Mouse (Mus musculus) midbrain, embryonic 16.5 days (tissue): Measurements from ENCODE around the gene Tmem235. TPM values are rescaled to one million over a fixed set of nuclear protein-coding genes. Genes with fewer than 3 reads are reported as not detected.
"Not testable (repeated sequence)": the region's sequence is repeated elsewhere in the genome, so short reads cannot be mapped to it uniquely, and the experiment has no call there.

Source experiments
- ATAC-seq: fragments of 200-750 bp; cut with Nextera tagmentation; 2 replicates; pipeline ENCODE4 v1.8.0; 2017; ENCODE audit warnings: moderate TSS enrichment
- H3K27ac ChIP-seq: fragments of 300-500 bp; sonication (generic); 2 replicates; pipeline ENCODE4 v1.5.1; 2014; ENCODE audit warnings: mild to moderate bottlenecking, low read length, mixed read lengths
- H3K27me3 ChIP-seq: fragments of 300-500 bp; sonication (generic); 2 replicates; pipeline ENCODE4 v1.6.1; 2014; ENCODE audit warnings: low read depth, low read length, mixed read lengths; ENCODE audit not compliant: control insufficient read depth, insufficient read depth
- H3K36me3 ChIP-seq: fragments of 300-500 bp; sonication (generic); 2 replicates; pipeline ENCODE4 v1.6.1; 2014; ENCODE audit warnings: mild to moderate bottlenecking, low read length, moderate library complexity, mixed read lengths; ENCODE audit not compliant: control insufficient read depth, insufficient read depth
- H3K4me1 ChIP-seq: fragments of 300-500 bp; sonication (generic); 2 replicates; pipeline ENCODE4 v1.6.1; 2014; ENCODE audit warnings: mild to moderate bottlenecking, low read length, mixed read lengths; ENCODE audit not compliant: control insufficient read depth, insufficient read depth
- H3K4me2 ChIP-seq: fragments of 300-500 bp; sonication (generic); 2 replicates; pipeline ENCODE4 v1.6.1; 2014; ENCODE audit warnings: mild to moderate bottlenecking, low read length, mixed read lengths
- H3K4me3 ChIP-seq: fragments of 300-500 bp; sonication (generic); 2 replicates; pipeline ENCODE4 v1.5.1; 2014; ENCODE audit warnings: low read depth, mild to moderate bottlenecking, low read length, moderate library complexity, mixed read lengths
- H3K9ac ChIP-seq: fragments of 300-500 bp; sonication (generic); 2 replicates; pipeline ENCODE4 v1.6.1; 2014; ENCODE audit warnings: low read depth, low read length, mixed read lengths
- H3K9me3 ChIP-seq: fragments of 300-500 bp; sonication (generic); replicated peaks from 2 replicates; pipeline ENCODE4 v1.6.1; 2014; ENCODE audit warnings: mild to moderate bottlenecking, low read length, mixed read lengths; ENCODE audit not compliant: control insufficient read depth, poor library complexity, severe bottlenecking
- WGBS: fragments of 180-500 bp; shearing (Covaris S2); extraction: QIAGEN DNeasy Blood & Tissue Kit; methylation state at CpG from one replicate; pipeline ENCODE4 v1.1.7; 2014; 5-methylcytosine and 5-hydroxymethylcytosine counted together
- polyA plus RNA-seq: library from polyadenylated mRNA; unstranded; fragments of >200 nt; fragmentation: Nextera tagmentation; extraction: Ambion mirVana; gene quantifications from 2 replicates; pipeline ENCODE4 v1.2.1, GENCODE M21; 2015

Tmem235 gene
- polyA plus RNA-seq, 1 experiment from 2014 or later: not detected

- Histone ChIP-seq H3K27ac (no peak overlapping the region), H3K4me2 (no peak overlapping the region), H3K9ac (no peak overlapping the region), H3K27me3 (no peaks in the 10 kb centered on the region), H3K4me1 (peaks cover 16% of the 10 kb centered on the region), H3K36me3 (no peaks in the 10 kb centered on the region), H3K4me3 (no peak overlapping the region), H3K9me3 (no peaks in the 10 kb centered on the region)
- WGBS: 83% methylated on average over 2 of the region's 2 CpGs
- ATAC-seq: no peak
These were observed 30.8 kb upstream of the Tmem235 start for GRCm38 (mm10) chr11:117829671-117830215.

- ATAC-seq: no peak
- H3K4me1 ChIP-seq: peaks cover 9% of the 10 kb centered on the region
- no peak overlapping the region for H3K4me3 ChIP-seq
- H3K36me3 ChIP-seq: no peaks in the 10 kb centered on the region
- no peak overlapping the region for H3K27ac ChIP-seq
- H3K4me2 ChIP-seq: no peak overlapping the region
- WGBS: 79% methylated on average over 9 of the region's 9 CpGs
- H3K27me3 ChIP-seq: no peaks in the 10 kb centered on the region
- no peaks in the 10 kb centered on the region for H3K9me3 ChIP-seq
- H3K9ac ChIP-seq: no peak overlapping the region
These were observed 30.2 kb upstream of the Tmem235 start for GRCm38 (mm10) chr11:117830401-117830800.

- WGBS: 19% methylated on average over 28 of the region's 28 CpGs
- Histone ChIP-seq H3K36me3 (no peaks in the 10 kb centered on the region), H3K27ac (0 out of 2 replicates have a peak overlapping the region, but pooled peaks have one; percentile 59), H3K4me3 (peak overlapping the region; percentile 40), H3K4me2 (peak overlapping the region; percentile 60), H3K27me3 (no peaks in the 10 kb centered on the region), H3K4me1 (peaks cover 2% of the 10 kb centered on the region; the same call in 1 of the 2 replicates), H3K9me3 (no peaks in the 10 kb centered on the region), H3K9ac (peak overlapping the region; percentile 48; the same call in 1 of the 2 replicates)
- peak; percentile 83 for ATAC-seq
These were observed 28.2 kb upstream of the Tmem235 start for GRCm38 (mm10) chr11:117832086-117832969.

- 88% methylated on average over 4 of the region's 6 CpGs for WGBS
These were observed 27.0 kb upstream of the Tmem235 start for GRCm38 (mm10) chr11:117833509-117833908.

GRCm38 (mm10) chr11:117834086-117834485, 26.5 kb upstream of the Tmem235 start:
- Histone ChIP-seq H3K9me3 (no peaks in the 10 kb centered on the region), H3K36me3 (no peaks in the 10 kb centered on the region), H3K4me3 (no peak overlapping the region), H3K4me2 (no peak overlapping the region), H3K27ac (no peak overlapping the region), H3K4me1 (peaks cover 2% of the 10 kb centered on the region; the same call in 1 of the 2 replicates), H3K9ac (no peak overlapping the region), H3K27me3 (no peaks in the 10 kb centered on the region)
- WGBS: 96% methylated on average over 8 of the region's 8 CpGs
- ATAC-seq: no peak

More at GRCm38 (mm10) chr11:117833509-117833908, 27.0 kb upstream of the Tmem235 start:
- not testable (repeated sequence) for H3K4me3 ChIP-seq, H3K27me3 ChIP-seq, H3K9ac ChIP-seq, H3K4me2 ChIP-seq, ATAC-seq, H3K9me3 ChIP-seq, H3K27ac ChIP-seq, H3K36me3 ChIP-seq, H3K4me1 ChIP-seq

GRCm38 (mm10) chr11:117836306-117836705, 24.2 kb upstream of the Tmem235 start:
- Histone ChIP-seq H3K4me3 (no peak overlapping the region), H3K36me3 (no peaks in the 10 kb centered on the region), H3K4me1 (peaks cover 2% of the 10 kb centered on the region; the same call in 1 of the 2 replicates), H3K9me3 (no peaks in the 10 kb centered on the region), H3K4me2 (peak overlapping the region; percentile 33), H3K27ac (no peak overlapping the region), H3K27me3 (no peaks in the 10 kb centered on the region), H3K9ac (no peak overlapping the region)
- 20% methylated on average over 13 of the region's 13 CpGs for WGBS
- ATAC-seq: no peak

GRCm38 (mm10) chr11:117838572-117838971, 22.0 kb upstream of the Tmem235 start:
- no peaks in the 10 kb centered on the region for H3K27me3 ChIP-seq
- no peak overlapping the region for H3K4me2 ChIP-seq
- 82% methylated on average over 2 of the region's 2 CpGs for WGBS

GRCm38 (mm10) chr11:117839021-117839420, 21.5 kb upstream of the Tmem235 start:
- no peak overlapping the region for H3K4me2 ChIP-seq
- WGBS: 94% methylated on average over 1 of the region's 1 CpGs

More at GRCm38 (mm10) chr11:117838572-117838971, 22.0 kb upstream of the Tmem235 start:
- H3K36me3 ChIP-seq: no peaks in the 10 kb centered on the region
- H3K27ac ChIP-seq: no peak overlapping the region
- no peak overlapping the region for H3K4me3 ChIP-seq
- no peak for ATAC-seq
- H3K4me1 ChIP-seq: no peaks in the 10 kb centered on the region; the same call in 1 of the 2 replicates
- H3K9ac ChIP-seq: no peak overlapping the region
- H3K9me3 ChIP-seq: no peaks in the 10 kb centered on the region

GRCm38 (mm10) chr11:117840910-117841309, 19.6 kb upstream of the Tmem235 start:
- Histone ChIP-seq H3K36me3 (no peaks in the 10 kb centered on the region), H3K9me3 (no peaks in the 10 kb centered on the region), H3K27ac (no peak overlapping the region), H3K4me3 (no peak overlapping the region), H3K4me2 (no peak overlapping the region), H3K27me3 (no peaks in the 10 kb centered on the region), H3K4me1 (no peaks in the 10 kb centered on the region; the same call in 1 of the 2 replicates), H3K9ac (no peak overlapping the region)
- no peak for ATAC-seq
- WGBS: 61% methylated on average over 1 of the region's 1 CpGs

More at GRCm38 (mm10) chr11:117839021-117839420, 21.5 kb upstream of the Tmem235 start:
- Histone ChIP-seq H3K4me1 (no peaks in the 10 kb centered on the region; the same call in 1 of the 2 replicates), H3K36me3 (no peaks in the 10 kb centered on the region), H3K27ac (no peak overlapping the region), H3K9me3 (no peaks in the 10 kb centered on the region), H3K27me3 (no peaks in the 10 kb centered on the region), H3K9ac (no peak overlapping the region), H3K4me3 (no peak overlapping the region)
- ATAC-seq: no peak
